In genomic region chr2:164834531-164834930, GRCm38 (mm10) we compare ENCODE assay signal across 9 mouse cellular contexts. TPM values are rescaled to one million over a fixed set of nuclear protein-coding genes. Genes with fewer than 3 reads are reported as not detected.
DNase-seq lines count a peak whose midpoint lies in the region; ATAC-seq and TF ChIP-seq lines count a peak whose summit lies in the region.
"Had no signal": no experiment of that assay in that cellular context is flagged by ENCODE, and none has a peak within 500 bp of the region (broad histone marks: within the 10 kb centered on the region; RNA-seq: fewer than 3 reads in every experiment).

No protein-coding gene starts in this region.

- 43% methylated on average over 8 of the region's 8 CpGs for WGBS in bone marrow, adult 2 months
- 53% methylated on average over 8 of the region's 8 CpGs for WGBS in hindbrain, embryonic 12.5 days
- 44% methylated on average over 8 of the region's 8 CpGs for WGBS in liver, embryonic 13.5 days (ENCODE audit: insufficient replicate concordance)
- WGBS in small intestine, adult 2 months: 37% methylated on average over 8 of the region's 8 CpGs

- peak overlapping the region; percentile 67 for H3K9ac ChIP-seq in hindbrain, embryonic 12.5 days
- H3K9ac ChIP-seq in liver, embryonic 13.5 days: peak overlapping the region; percentile 82

- peaks cover 30% of the 10 kb centered on the region for H3K36me3 ChIP-seq in hindbrain, embryonic 12.5 days
- peaks cover 33% of the 10 kb centered on the region for H3K36me3 ChIP-seq in liver, embryonic 13.5 days
- peaks cover 30% of the 10 kb centered on the region for H3K36me3 ChIP-seq in small intestine, adult 2 months (ENCODE audit: control insufficient read depth, insufficient read depth, low read length)

- peak overlapping the region; percentile 88 for H3K4me2 ChIP-seq in hindbrain, embryonic 12.5 days (replicated peaks)
- peak overlapping the region; percentile 97 for H3K4me2 ChIP-seq in liver, embryonic 13.5 days

- no peak for DNase-seq in gastrocnemius, adult 2 months
- DNase-seq in gastrocnemius, adult 8-10 months (ENCODE audit: low spot score in 2 of 2): no peak
- no peak for DNase-seq in liver, embryonic 13.5 days
- no peak for DNase-seq in gastrocnemius, postnatal 36 days

- TF ChIP-seq POLR2A in bone marrow, adult 2 months (IDR thresholded peaks at IDR 0.05; ENCODE audit: borderline replicate concordance, control insufficient read depth, low read depth, low read length): no peak
- no peak for TF ChIP-seq POLR2A in small intestine, adult 2 months (IDR thresholded peaks at IDR 0.05; ENCODE audit: low read depth, low read length)

- H3K9me3 ChIP-seq in hindbrain, embryonic 12.5 days (replicated peaks): no peaks in the 10 kb centered on the region
- H3K9me3 ChIP-seq in liver, embryonic 13.5 days (replicated peaks): no peaks in the 10 kb centered on the region

- intact Hi-C loops in gastrocnemius, adult 2 months (cut with DNase I): no loop called here
- intact Hi-C loops in gastrocnemius, postnatal 36 days (cut with DNase I): loop anchor here (10.0 kb wide), 1 partner anchor 70 kb away; no protein-coding TSS in a partner anchor

- no peaks in the 10 kb centered on the region; the same call in 1 of the 2 replicates for H3K4me1 ChIP-seq in bone marrow, adult 2 months (ENCODE audit: control insufficient read depth, insufficient read depth, low read length)
- peaks cover 23% of the 10 kb centered on the region for H3K4me1 ChIP-seq in hindbrain, embryonic 12.5 days
- peaks cover 27% of the 10 kb centered on the region for H3K4me1 ChIP-seq in liver, embryonic 13.5 days (replicated peaks)
- H3K4me1 ChIP-seq in small intestine, adult 2 months (ENCODE audit: control insufficient read depth, insufficient read depth, insufficient read length, low read length): peaks cover 9% of the 10 kb centered on the region

- no peaks in the 10 kb centered on the region for H3K27me3 ChIP-seq in hindbrain, embryonic 12.5 days
- no peaks in the 10 kb centered on the region for H3K27me3 ChIP-seq in liver, embryonic 13.5 days
- no peaks in the 10 kb centered on the region for H3K27me3 ChIP-seq in small intestine, adult 2 months (ENCODE audit: control insufficient read depth, insufficient read depth, low read length)

- peak overlapping the region; percentile 75 for H3K4me3 ChIP-seq in gastrocnemius, adult 2 months
- H3K4me3 ChIP-seq in bone marrow, adult 2 months (replicated peaks; ENCODE audit: control insufficient read depth, low read depth, low read length): peak overlapping the region; percentile 76
- H3K4me3 ChIP-seq in hindbrain, embryonic 12.5 days: peak overlapping the region; percentile 74
- H3K4me3 ChIP-seq in liver, embryonic 13.5 days (replicated peaks): peak overlapping the region; percentile 75
- H3K4me3 ChIP-seq in small intestine, adult 2 months (ENCODE audit: low read depth, low read length): peak overlapping the region; percentile 85

- H3K27ac ChIP-seq in gastrocnemius, adult 2 months: peak overlapping the region; percentile 95
- H3K27ac ChIP-seq in bone marrow, adult 2 months (ENCODE audit: control insufficient read depth, insufficient read depth, low read depth, low read length, poor library complexity): no peak overlapping the region
- no peak overlapping the region for H3K27ac ChIP-seq in hindbrain, embryonic 12.5 days
- peak overlapping the region; percentile 83; the same call in 1 of the 2 replicates for H3K27ac ChIP-seq in liver, embryonic 13.5 days
- peak overlapping the region; percentile 67; the same call in 1 of the 2 replicates for H3K27ac ChIP-seq in small intestine, adult 2 months (ENCODE audit: insufficient read depth, low read depth, low read length)

- no peak for ATAC-seq in hindbrain, embryonic 12.5 days (ENCODE audit: low FRiP score)
- no peak for ATAC-seq in liver, embryonic 13.5 days (ENCODE audit: low read depth)
- ATAC-seq in megakaryocyte-erythroid progenitor cell, adult 5-6 weeks (replicated peaks; ENCODE audit: low FRiP score, low TSS enrichment, poor library complexity, severe bottlenecking): no peak

- peak; percentile 10; the same call in 1 of the 2 replicates for TF ChIP-seq CTCF in gastrocnemius, adult 2 months (IDR thresholded peaks at IDR 0.05)
- no peak for TF ChIP-seq CTCF in bone marrow, adult 2 months (IDR thresholded peaks at IDR 0.05; ENCODE audit: control insufficient read depth, insufficient read depth, low read length)
- TF ChIP-seq CTCF in small intestine, adult 2 months (IDR thresholded peaks at IDR 0.05; ENCODE audit: extremely low read depth, insufficient read length, insufficient replicate concordance, low read depth, low read length): peak; percentile 18; the same call in 1 of the 2 replicates

RNA-seq across cellular contexts. Expression of gene Neurl2, which starts 1.3 kb away (rescaled TPM):
- 10 to 100 TPM; 31.1 to 37.0 TPM for total RNA-seq in gastrocnemius, adult 2 months (2021)
- total RNA-seq in gastrocnemius, adult 8-10 months (2022): 10 to 100 TPM; 39.0 to 44.4 (median 39.5) TPM
- polyA plus RNA-seq in bone marrow, adult 2 months (2011; ENCODE audit: insufficient read depth, insufficient read length, low replicate concordance, missing spikeins): 0.97 TPM in 1 of 2 replicates, not detected in the other
- 5.5 and 6.1 TPM in 2 replicates for polyA plus RNA-seq in hindbrain, embryonic 12.5 days (2016; fragmentation: Nextera tagmentation; extraction: Ambion mirVana)
- 2.4 and 2.5 TPM in 2 replicates for polyA plus RNA-seq in liver, embryonic 13.5 days (2015; fragmentation: Nextera tagmentation; extraction: Ambion mirVana)
- polyA plus RNA-seq in small intestine, adult 2 months (2012; rRNA removed): 1.7 and 3.1 TPM in 2 replicates
- total RNA-seq in megakaryocyte-erythroid progenitor cell, adult 5-6 weeks (2014; fragmentation: Nextera tagmentation): 0.26 and 1.8 TPM in 2 replicates
- 2.3 TPM in 1 of 2 replicates, not detected in the other for total RNA-seq in megakaryocyte-erythroid progenitor cell, adult 5-6 weeks (2017)
- total RNA-seq in gastrocnemius, postnatal 36 days (2021): 10 to 100 TPM; 35.8 to 36.3 TPM

RNA-seq across cellular contexts. Expression of gene Ctsa, which starts 1.9 kb away (rescaled TPM):
- 10 to 100 TPM; 50.2 to 58.1 TPM for total RNA-seq in gastrocnemius, adult 2 months (2021)
- total RNA-seq in gastrocnemius, adult 8-10 months (2022): 10 to 100 TPM; 51.1 to 55.7 (median 52.7) TPM
- polyA plus RNA-seq in bone marrow, adult 2 months (2011; ENCODE audit: insufficient read depth, insufficient read length, low replicate concordance, missing spikeins): 61.0 and 109 TPM in 2 replicates
- 108 and 112 TPM in 2 replicates for polyA plus RNA-seq in hindbrain, embryonic 12.5 days (2016; fragmentation: Nextera tagmentation; extraction: Ambion mirVana)
- 65.4 and 69.2 TPM in 2 replicates for polyA plus RNA-seq in liver, embryonic 13.5 days (2015; fragmentation: Nextera tagmentation; extraction: Ambion mirVana)
- polyA plus RNA-seq in small intestine, adult 2 months (2012; rRNA removed): 156 and 235 TPM in 2 replicates
- total RNA-seq in megakaryocyte-erythroid progenitor cell, adult 5-6 weeks (2014; fragmentation: Nextera tagmentation): 63.5 and 87.0 TPM in 2 replicates
- total RNA-seq in megakaryocyte-erythroid progenitor cell, adult 5-6 weeks (2017): 40.0 and 58.0 TPM in 2 replicates
- 10 to 100 TPM; 45.6 to 49.4 TPM for total RNA-seq in gastrocnemius, postnatal 36 days (2021)

RNA-seq across cellular contexts. Expression of gene Spata25, which starts 6.2 kb away (rescaled TPM):
- total RNA-seq in gastrocnemius, adult 2 months (2021): under 1 TPM in 1 of 2 experiments, not detected in 1; 0.84 TPM
- not detected for total RNA-seq in gastrocnemius, adult 8-10 months (2022)
- polyA plus RNA-seq in bone marrow, adult 2 months (2011; ENCODE audit: insufficient read depth, insufficient read length, low replicate concordance, missing spikeins): not detected in 2 replicates
- polyA plus RNA-seq in hindbrain, embryonic 12.5 days (2016; fragmentation: Nextera tagmentation; extraction: Ambion mirVana): not detected in 2 replicates
- not detected in 2 replicates for polyA plus RNA-seq in liver, embryonic 13.5 days (2015; fragmentation: Nextera tagmentation; extraction: Ambion mirVana)
- polyA plus RNA-seq in small intestine, adult 2 months (2012; rRNA removed): not detected in 2 replicates
- total RNA-seq in megakaryocyte-erythroid progenitor cell, adult 5-6 weeks (2014; fragmentation: Nextera tagmentation): not detected in 2 replicates
- not detected in 2 replicates for total RNA-seq in megakaryocyte-erythroid progenitor cell, adult 5-6 weeks (2017)
- total RNA-seq in gastrocnemius, postnatal 36 days (2021): under 1 TPM in 1 of 2 experiments, not detected in 1; 0.36 TPM
- total RNA-seq: left cerebral cortex, postnatal 25 days had no signal

RNA-seq across cellular contexts. Expression of gene Zswim1, which starts 12.0 kb away (rescaled TPM):
- total RNA-seq in gastrocnemius, adult 2 months (2021): 1 to 10 TPM; 4.6 to 4.9 TPM
- total RNA-seq in gastrocnemius, adult 8-10 months (2022): 1 to 10 TPM; 4.7 to 5.3 (median 5.0) TPM
- 2.1 and 3.7 TPM in 2 replicates for polyA plus RNA-seq in bone marrow, adult 2 months (2011; ENCODE audit: insufficient read depth, insufficient read length, low replicate concordance, missing spikeins)
- polyA plus RNA-seq in hindbrain, embryonic 12.5 days (2016; fragmentation: Nextera tagmentation; extraction: Ambion mirVana): 21.4 and 22.3 TPM in 2 replicates
- polyA plus RNA-seq in liver, embryonic 13.5 days (2015; fragmentation: Nextera tagmentation; extraction: Ambion mirVana): 6.2 and 6.9 TPM in 2 replicates
- 4.8 and 8.1 TPM in 2 replicates for polyA plus RNA-seq in small intestine, adult 2 months (2012; rRNA removed)
- total RNA-seq in megakaryocyte-erythroid progenitor cell, adult 5-6 weeks (2014; fragmentation: Nextera tagmentation): 11.0 and 14.2 TPM in 2 replicates
- total RNA-seq in megakaryocyte-erythroid progenitor cell, adult 5-6 weeks (2017): 2.5 and 3.3 TPM in 2 replicates
- total RNA-seq in gastrocnemius, postnatal 36 days (2021): 1 to 10 TPM; 3.0 to 4.6 TPM

RNA-seq across cellular contexts. Expression of gene Pltp, which starts 23.0 kb away (rescaled TPM):
- total RNA-seq in gastrocnemius, adult 2 months (2021): 10 to 100 TPM; 11.4 to 20.1 TPM
- total RNA-seq in gastrocnemius, adult 8-10 months (2022): 10 to 100 TPM in 2 of 4 experiments, 1 to 10 TPM in 2; 8.0 to 19.5 (median 11.9) TPM
- polyA plus RNA-seq in bone marrow, adult 2 months (2011; ENCODE audit: insufficient read depth, insufficient read length, low replicate concordance, missing spikeins): 2.4 and 6.5 TPM in 2 replicates
- polyA plus RNA-seq in hindbrain, embryonic 12.5 days (2016; fragmentation: Nextera tagmentation; extraction: Ambion mirVana): 77.3 and 78.5 TPM in 2 replicates
- 7.7 and 8.3 TPM in 2 replicates for polyA plus RNA-seq in liver, embryonic 13.5 days (2015; fragmentation: Nextera tagmentation; extraction: Ambion mirVana)
- polyA plus RNA-seq in small intestine, adult 2 months (2012; rRNA removed): 20.9 and 34.2 TPM in 2 replicates
- total RNA-seq in megakaryocyte-erythroid progenitor cell, adult 5-6 weeks (2014; fragmentation: Nextera tagmentation): not detected in 2 replicates
- not detected in 2 replicates for total RNA-seq in megakaryocyte-erythroid progenitor cell, adult 5-6 weeks (2017)
- total RNA-seq in gastrocnemius, postnatal 36 days (2021): 10 to 100 TPM; 15.3 to 15.7 TPM

Comparison
In these comparisons a context has a peak if more than half of its experiments do, and no peak if none do; other contexts are left out.
1. H3K27ac ChIP-seq: peak in gastrocnemius, adult 2 months (single experiment), liver, embryonic 13.5 days (single experiment) and small intestine, adult 2 months (single experiment); none in bone marrow, adult 2 months (single experiment) and hindbrain, embryonic 12.5 days (single experiment).
2. RNA of gene Neurl2, which starts 1.3 kb away (total RNA-seq): 39.0 to 44.4 TPM in gastrocnemius, adult 8-10 months, 31.1 to 37.0 TPM in gastrocnemius, adult 2 months and 35.8 to 36.3 TPM in gastrocnemius, postnatal 36 days; 0.26 to 2.3 TPM in megakaryocyte-erythroid progenitor cell, adult 5-6 weeks; every median in the first group is over 4 times any median in the second.
3. Peak in every context shown above with its lines, with median percentiles within 50 percentile points of each other: H3K4me3 ChIP-seq.